Mouse (Mus musculus): ENCODE results near the gene Ctnnd2.

Ctnnd2 gene

GRCm38 (mm10) chr15:30897342-30897741 is 724.9 kb downstream of the Ctnnd2 start:
- no peak for DNase-seq

GRCm38 (mm10) chr15:30908027-30908426 is 735.6 kb downstream of the Ctnnd2 start:
- DNase-seq: no peak

- no peak for DNase-seq
Observed at GRCm38 (mm10) chr15:30913360-30913759, 741.0 kb downstream of the Ctnnd2 start.

GRCm38 (mm10) chr15:30925838-30926237 is 753.4 kb downstream of the Ctnnd2 start:
- no peak for DNase-seq

- DNase-seq: no peak
Observed at GRCm38 (mm10) chr15:30927632-30928031, 755.2 kb downstream of the Ctnnd2 start.

GRCm38 (mm10) chr15:30931906-30932305 is 759.5 kb downstream of the Ctnnd2 start:
- DNase-seq: no peak

GRCm38 (mm10) chr15:30945863-30946262 is 773.5 kb downstream of the Ctnnd2 start:
- DNase-seq: no peak

- no peak for DNase-seq
Observed at GRCm38 (mm10) chr15:30958513-30958912, 786.1 kb downstream of the Ctnnd2 start.

GRCm38 (mm10) chr15:30962421-30963160 is 790.2 kb downstream of the Ctnnd2 start:
- DNase-seq: peak; percentile 24

- DNase-seq: no peak
Observed at GRCm38 (mm10) chr15:30964046-30964445, 791.7 kb downstream of the Ctnnd2 start.

GRCm38 (mm10) chr15:30964865-30965679 is 792.7 kb downstream of the Ctnnd2 start:
- no peak for DNase-seq

GRCm38 (mm10) chr15:30966826-30967225 is 794.4 kb downstream of the Ctnnd2 start:
- DNase-seq: no peak

- DNase-seq: no peak
Observed at GRCm38 (mm10) chr15:30974436-30974835, 802.0 kb downstream of the Ctnnd2 start.

- DNase-seq: no peak
Observed at GRCm38 (mm10) chr15:30974991-30975775, 802.8 kb downstream of the Ctnnd2 start.

GRCm38 (mm10) chr15:30977166-30977740 is 804.9 kb downstream of the Ctnnd2 start:
- DNase-seq: peak; percentile 38

- no peak for DNase-seq
Observed at GRCm38 (mm10) chr15:30986890-30987289, 814.5 kb downstream of the Ctnnd2 start.

- no peak for DNase-seq
Observed at GRCm38 (mm10) chr15:30990421-30991252, 818.2 kb downstream of the Ctnnd2 start.

- DNase-seq: peak; percentile 14
Observed at GRCm38 (mm10) chr15:30992357-30992756, 820.0 kb downstream of the Ctnnd2 start.

- no peak for DNase-seq
Observed at GRCm38 (mm10) chr15:30992901-30993300, 820.5 kb downstream of the Ctnnd2 start.

GRCm38 (mm10) chr15:30995346-30995745 is 823.0 kb downstream of the Ctnnd2 start:
- DNase-seq: no peak

GRCm38 (mm10) chr15:31004468-31004867 is 832.1 kb downstream of the Ctnnd2 start:
- no peak for DNase-seq

GRCm38 (mm10) chr15:31004976-31005375 is 832.6 kb downstream of the Ctnnd2 start:
- DNase-seq: no peak
